Comparison of ENCODE assay signal across 28 mouse cellular contexts in genomic region chr14:101529194-101529593, GRCm38 (mm10).
DNase-seq lines count a peak whose midpoint lies in the region; ATAC-seq and TF ChIP-seq lines count a peak whose summit lies in the region.
"Had no signal": no experiment of that assay in that cellular context is flagged by ENCODE, and none has a peak within 500 bp of the region (broad histone marks: within the 10 kb centered on the region; RNA-seq: fewer than 3 reads in every experiment).

No protein-coding gene starts in this region.

- DNase-seq in heart, adult 11 months: peak; percentile 59
- DNase-seq in heart, postnatal 10 days: no peak
- no peak for DNase-seq in CH12.LX (ENCODE audit: extremely low read depth)
- DNase-seq in forebrain, embryonic 14.5 days (ENCODE audit: low spot score): no peak
- no peak for DNase-seq in right cerebral cortex, postnatal 14 days
- DNase-seq: adrenal gland, postnatal 10 days; adrenal gland, postnatal 36 days; cerebellum, adult 11 months; cerebellum, adult 2 months; cerebellum, adult 9-11 months; cerebellum, postnatal 25 days; embryo, embryonic 11 days; gastrocnemius, adult 2 months; gastrocnemius, postnatal 14 days; heart, postnatal 14 days had no signal

- TF ChIP-seq EP300 in CH12.LX (IDR thresholded peaks at IDR 0.05; ENCODE audit: low read length): no peak

- ATAC-seq in granulocyte monocyte progenitor cell, adult 5-6 weeks (replicated peaks; ENCODE audit: poor library complexity, severe bottlenecking): peak; percentile 90
- ATAC-seq in forebrain, embryonic 14.5 days: no peak
- ATAC-seq: forebrain, embryonic 16.5 days; intestine, postnatal 0 days; Patski had no signal

- no peaks in the 10 kb centered on the region for H3K79me2 ChIP-seq in CH12.LX (replicated peaks; ENCODE audit: control insufficient read depth, extremely low read depth, insufficient read depth, poor library complexity, severe bottlenecking)

- peaks cover 10 to 37% of the 10 kb centered on the region in 2 experiments for H3K4me1 ChIP-seq in CH12.LX (ENCODE audit: control insufficient read depth in 1 of 2, insufficient read depth in 2 of 2)
- H3K4me1 ChIP-seq in forebrain, embryonic 14.5 days (ENCODE audit: control insufficient read depth, insufficient read depth, low read length): no peaks in the 10 kb centered on the region
- H3K4me1 ChIP-seq: embryonic facial prominence, embryonic 10.5 days; embryonic facial prominence, embryonic 13.5 days; forebrain, embryonic 12.5 days; hindbrain, embryonic 12.5 days; hindbrain, embryonic 15.5 days had no signal

- no peak for TF ChIP-seq POLR2A in CH12.LX (IDR thresholded peaks at IDR 0.05; ENCODE audit: low read depth, low read length)

- H3K9me3 ChIP-seq in CH12.LX (replicated peaks; ENCODE audit: low read length): no peaks in the 10 kb centered on the region
- no peaks in the 10 kb centered on the region for H3K9me3 ChIP-seq in forebrain, embryonic 14.5 days (replicated peaks; ENCODE audit: control insufficient read depth, low read length)
- H3K9me3 ChIP-seq: embryonic facial prominence, embryonic 10.5 days; embryonic facial prominence, embryonic 13.5 days; forebrain, embryonic 12.5 days; heart, embryonic 12.5 days; heart, embryonic 15.5 days; hindbrain, embryonic 12.5 days; hindbrain, embryonic 15.5 days had no signal

- no peak for TF ChIP-seq RAD21 in CH12.LX (IDR thresholded peaks at IDR 0.05; ENCODE audit: low read depth, low read length)

- dilution Hi-C loops in CH12.LX (cut with MboI; ENCODE audit: extremely low pct_ligation_motif_present, extremely low pct_unique_long_range_greater_than_20kb, low sequenced_read_pairs): no loop called here

- no peak overlapping the region for H3K27ac ChIP-seq in CH12.LX (ENCODE audit: insufficient read depth, low read depth)
- H3K27ac ChIP-seq in forebrain, embryonic 14.5 days (ENCODE audit: low read depth, low read length): no peak overlapping the region
- H3K27ac ChIP-seq: embryonic facial prominence, embryonic 10.5 days; embryonic facial prominence, embryonic 13.5 days; forebrain, embryonic 12.5 days; gastrocnemius, adult 2 months; heart, embryonic 15.5 days; hindbrain, embryonic 12.5 days; hindbrain, embryonic 15.5 days had no signal

- intact Hi-C loops in heart, postnatal 10 days (cut with DNase I): no loop called here

- no peak for TF ChIP-seq CTCF in CH12.LX (conservative IDR thresholded peaks at IDR 0.05 in 1 of 2, IDR thresholded peaks at IDR 0.05 in 1 of 2; ENCODE audit: low read depth in 2 of 2, low read length in 2 of 2)

- in situ Hi-C loops in CH12.LX (cut with MboI; ENCODE audit: low pct_ligation_motif_present, low pct_unique_long_range_greater_than_20kb, low sequenced_read_pairs): no loop called here

- peaks cover 0 to 2% of the 10 kb centered on the region in 2 experiments for H3K36me3 ChIP-seq in CH12.LX (replicated peaks in 1 of 2; ENCODE audit: control insufficient read depth in 1 of 2, insufficient read depth in 1 of 2, low read length in 1 of 2)
- H3K36me3 ChIP-seq in forebrain, embryonic 14.5 days (ENCODE audit: control insufficient read depth, insufficient read depth, low read length): no peaks in the 10 kb centered on the region
- H3K36me3 ChIP-seq: embryonic facial prominence, embryonic 10.5 days; embryonic facial prominence, embryonic 13.5 days; forebrain, embryonic 12.5 days; G1E; heart, embryonic 12.5 days; heart, embryonic 15.5 days; hindbrain, embryonic 12.5 days; hindbrain, embryonic 15.5 days had no signal

- 92% methylated on average over 6 of the region's 6 CpGs for WGBS in forebrain, embryonic 14.5 days

- H3K4me2 ChIP-seq in CH12.LX (ENCODE audit: insufficient read depth, low read depth, poor library complexity, severe bottlenecking): no peak overlapping the region
- H3K4me2 ChIP-seq in forebrain, embryonic 14.5 days (ENCODE audit: low read length): no peak overlapping the region
- H3K4me2 ChIP-seq: embryonic facial prominence, embryonic 13.5 days; forebrain, embryonic 12.5 days; heart, embryonic 12.5 days; heart, embryonic 15.5 days; hindbrain, embryonic 12.5 days; hindbrain, embryonic 15.5 days had no signal

- H3K4me3 ChIP-seq in CH12.LX (replicated peaks in 1 of 3; ENCODE audit: low read depth in 2 of 3, low read length in 2 of 3, poor library complexity in 1 of 3): no peak overlapping the region
- no peak overlapping the region for H3K4me3 ChIP-seq in forebrain, embryonic 14.5 days (ENCODE audit: low read depth, low read length)
- H3K4me3 ChIP-seq: embryonic facial prominence, embryonic 10.5 days; embryonic facial prominence, embryonic 13.5 days; erythroblast, embryonic 14.5 days; forebrain, embryonic 12.5 days; gastrocnemius, adult 2 months; heart, embryonic 12.5 days; heart, embryonic 15.5 days; hindbrain, embryonic 12.5 days; hindbrain, embryonic 15.5 days had no signal

- no peak overlapping the region for H3K9ac ChIP-seq in CH12.LX (ENCODE audit: insufficient read depth, low read depth)
- H3K9ac ChIP-seq in forebrain, embryonic 14.5 days (ENCODE audit: low read length): no peak overlapping the region
- H3K9ac ChIP-seq: embryonic facial prominence, embryonic 13.5 days; forebrain, embryonic 12.5 days; heart, embryonic 12.5 days; heart, embryonic 15.5 days; hindbrain, embryonic 12.5 days; hindbrain, embryonic 15.5 days had no signal

- no peaks in the 10 kb centered on the region for H3K27me3 ChIP-seq in CH12.LX (replicated peaks)
- H3K27me3 ChIP-seq in forebrain, embryonic 14.5 days (replicated peaks; ENCODE audit: control insufficient read depth, insufficient read depth, low read length): no peaks in the 10 kb centered on the region
- H3K27me3 ChIP-seq: embryonic facial prominence, embryonic 13.5 days; forebrain, embryonic 12.5 days; heart, embryonic 12.5 days; heart, embryonic 15.5 days; hindbrain, embryonic 12.5 days; hindbrain, embryonic 15.5 days; Patski had no signal

TF ChIP-seq in CH12.LX, 34 proteins besides CTCF, POLR2A, EP300 and RAD21:
- TF ChIP-seq ELF1 (IDR thresholded peaks at IDR 0.05; ENCODE audit: low read depth, low read length): 0 out of 2 replicates have a peak, but pooled peaks have one; percentile 23
- TF ChIP-seq IRF4 (IDR thresholded peaks at IDR 0.05; ENCODE audit: low read depth, low read length): 0 out of 2 replicates have a peak, but pooled peaks have one; percentile 12
- TF ChIP-seq BHLHE40 (IDR thresholded peaks at IDR 0.05; ENCODE audit: low read depth, low read length): peak; percentile 75
- TF ChIP-seq MAX (IDR thresholded peaks at IDR 0.05; ENCODE audit: low read length): no peak
